Mouse (Mus musculus): ENCODE results near the gene Ushbp1. TPM values are rescaled to one million over a fixed set of nuclear protein-coding genes. Genes with fewer than 3 reads are reported as not detected.
A peak's percentile ranks its signal among the peaks of the same experiment; 100 is the strongest.

The Ushbp1 gene
- polyA plus RNA-seq, 1 experiment from 2014 or later = 12.3 TPM

DNA sequence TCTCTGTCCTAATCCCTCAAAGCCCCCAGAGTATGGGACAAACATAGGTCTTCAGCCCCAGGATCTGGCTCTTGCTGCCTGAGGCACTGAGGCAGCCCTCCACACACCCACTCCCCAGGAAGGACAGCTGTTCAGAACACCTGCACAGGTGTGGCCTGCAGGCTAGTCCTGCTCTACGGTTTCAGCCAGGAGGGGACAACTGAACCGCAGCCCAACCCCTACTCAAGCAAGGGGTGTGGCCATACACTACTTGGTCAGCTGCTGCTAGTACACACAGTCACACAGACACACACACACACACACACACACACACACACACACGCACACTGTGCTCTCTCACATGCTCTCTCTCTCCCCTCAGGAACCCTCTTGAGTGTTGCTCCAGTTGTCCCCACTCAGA is 11.7 kb downstream of the Ushbp1 start:
- ATAC-seq (ENCODE audit: low FRiP score, low TSS enrichment) = no peak
- no peaks in the 10 kb centered on the region for H3K36me3 ChIP-seq (ENCODE audit: control insufficient read depth, insufficient read depth, low read length)
- H3K4me2 ChIP-seq (replicated peaks; ENCODE audit: low read depth, low read length) = no peak overlapping the region
- H3K4me1 ChIP-seq (ENCODE audit: control insufficient read depth, insufficient read depth, low read length) = peaks cover 29% of the 10 kb centered on the region
- WGBS = 56% methylated on average over 3 of the region's 3 CpGs
- H3K9me3 ChIP-seq (ENCODE audit: control insufficient read depth, low read length) = no peaks in the 10 kb centered on the region
- H3K4me3 ChIP-seq (ENCODE audit: low read length) = no peak overlapping the region
- no peak overlapping the region for H3K9ac ChIP-seq (ENCODE audit: low read depth, low read length)
- H3K27ac ChIP-seq (ENCODE audit: low read depth, low read length) = peak overlapping the region; percentile 97
- no peaks in the 10 kb centered on the region for H3K27me3 ChIP-seq (ENCODE audit: control insufficient read depth, insufficient read depth, low read length)

GRCm38 (mm10) chr8:71383396-71383795 is 12.2 kb downstream of the Ushbp1 start:
- Histone ChIP-seq H3K27me3 (ENCODE audit: control insufficient read depth, insufficient read depth, low read length) (no peaks in the 10 kb centered on the region), H3K9ac (ENCODE audit: low read depth, low read length) (no peak overlapping the region; the same call in 1 of the 2 replicates), H3K4me1 (ENCODE audit: control insufficient read depth, insufficient read depth, low read length) (peaks cover 33% of the 10 kb centered on the region), H3K4me3 (ENCODE audit: low read length) (no peak overlapping the region), H3K27ac (ENCODE audit: low read depth, low read length) (peak overlapping the region; percentile 97), H3K4me2 (replicated peaks; ENCODE audit: low read depth, low read length) (no peak overlapping the region), H3K36me3 (ENCODE audit: control insufficient read depth, insufficient read depth, low read length) (peaks cover 1% of the 10 kb centered on the region; the same call in 1 of the 2 replicates), H3K9me3 (ENCODE audit: control insufficient read depth, low read length) (no peaks in the 10 kb centered on the region)
- 15% methylated on average over 12 of the region's 12 CpGs for WGBS
- ATAC-seq (ENCODE audit: low FRiP score, low TSS enrichment) = no peak

GRCm38 (mm10) chr8:71381971-71382961 is 13.3 kb downstream of the Ushbp1 start:
- Histone ChIP-seq H3K36me3 (ENCODE audit: control insufficient read depth, insufficient read depth, low read length) (peaks cover 13% of the 10 kb centered on the region), H3K4me1 (ENCODE audit: control insufficient read depth, insufficient read depth, low read length) (peaks cover 36% of the 10 kb centered on the region), H3K4me2 (replicated peaks; ENCODE audit: low read depth, low read length) (peak overlapping the region; percentile 96), H3K9me3 (ENCODE audit: control insufficient read depth, low read length) (no peaks in the 10 kb centered on the region), H3K27ac (ENCODE audit: low read depth, low read length) (peak overlapping the region; percentile 97), H3K9ac (ENCODE audit: low read depth, low read length) (peak overlapping the region; percentile 96), H3K27me3 (ENCODE audit: control insufficient read depth, insufficient read depth, low read length) (no peaks in the 10 kb centered on the region), H3K4me3 (ENCODE audit: low read length) (peak overlapping the region; percentile 96)
- peak; percentile 91 for ATAC-seq (ENCODE audit: low FRiP score, low TSS enrichment)
- 3% methylated on average over 43 of the region's 80 CpGs for WGBS

DNA sequence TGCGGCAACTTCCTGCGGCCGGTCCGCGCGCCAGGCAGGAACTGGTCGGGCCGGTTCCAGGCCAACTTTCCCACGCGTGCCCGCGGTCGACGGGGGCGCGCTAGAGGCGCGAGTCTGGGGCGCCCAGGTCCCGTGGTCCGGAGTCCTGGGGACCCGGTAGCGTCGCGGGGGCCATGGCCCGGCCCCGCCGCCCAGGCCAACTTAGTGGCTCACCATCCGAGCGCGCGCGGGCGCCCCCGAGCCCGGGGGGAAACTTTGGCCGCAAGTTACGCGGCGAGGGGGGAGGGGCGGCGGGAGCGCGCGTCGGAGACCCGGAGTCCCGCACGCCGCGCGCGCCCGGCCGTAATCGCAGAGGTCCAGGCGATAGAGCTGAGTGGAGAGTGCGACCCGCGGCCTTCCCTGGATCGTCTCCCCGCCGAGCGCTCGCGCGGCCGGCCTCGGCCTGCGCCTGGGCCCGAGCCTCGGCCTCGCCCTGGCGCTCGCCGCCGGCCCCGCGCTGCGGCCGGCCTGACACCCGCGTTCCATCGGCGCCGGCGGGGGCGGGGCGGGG is 14.1 kb downstream of the Ushbp1 start, which contains the start of gene Nr2f6:
Gene Nr2f6 (minus strand): TSS at position 540 of the 550 bp plus-strand sequence.
- peak; percentile 72 for ATAC-seq (ENCODE audit: low FRiP score, low TSS enrichment)
- Histone ChIP-seq H3K4me3 (ENCODE audit: low read length) (peak within 1 kb of the TSS; percentile 96), H3K27ac (ENCODE audit: low read depth, low read length) (peak within 1 kb of the TSS; percentile 97), H3K4me1 (ENCODE audit: control insufficient read depth, insufficient read depth, low read length) (peaks cover 42% of the 10 kb centered on the region), H3K9me3 (ENCODE audit: control insufficient read depth, low read length) (no peaks in the 10 kb centered on the region), H3K4me2 (replicated peaks; ENCODE audit: low read depth, low read length) (peak within 1 kb of the TSS; percentile 96), H3K9ac (ENCODE audit: low read depth, low read length) (peak within 1 kb of the TSS; percentile 96), H3K36me3 (ENCODE audit: control insufficient read depth, insufficient read depth, low read length) (peaks cover 17% of the 10 kb centered on the region), H3K27me3 (ENCODE audit: control insufficient read depth, insufficient read depth, low read length) (no peaks in the 10 kb centered on the region)
- under 1% methylated on average over 64 of the region's 89 CpGs for WGBS

GRCm38 (mm10) chr8:71380178-71381171 is 15.1 kb downstream of the Ushbp1 start:
- H3K4me1 ChIP-seq (ENCODE audit: control insufficient read depth, insufficient read depth, low read length) = peaks cover 51% of the 10 kb centered on the region
- H3K36me3 ChIP-seq (ENCODE audit: control insufficient read depth, insufficient read depth, low read length) = peaks cover 21% of the 10 kb centered on the region
- under 1% methylated on average over 72 of the region's 72 CpGs for WGBS
- H3K4me2 ChIP-seq (replicated peaks; ENCODE audit: low read depth, low read length) = peak overlapping the region; percentile 96
- H3K4me3 ChIP-seq (ENCODE audit: low read length) = peak overlapping the region; percentile 96
- no peak for ATAC-seq (ENCODE audit: low FRiP score, low TSS enrichment)
- H3K27me3 ChIP-seq (ENCODE audit: control insufficient read depth, insufficient read depth, low read length) = no peaks in the 10 kb centered on the region
- H3K9me3 ChIP-seq (ENCODE audit: control insufficient read depth, low read length) = no peaks in the 10 kb centered on the region
- H3K9ac ChIP-seq (ENCODE audit: low read depth, low read length) = peak overlapping the region; percentile 96
- H3K27ac ChIP-seq (ENCODE audit: low read depth, low read length) = peak overlapping the region; percentile 97

DNA sequence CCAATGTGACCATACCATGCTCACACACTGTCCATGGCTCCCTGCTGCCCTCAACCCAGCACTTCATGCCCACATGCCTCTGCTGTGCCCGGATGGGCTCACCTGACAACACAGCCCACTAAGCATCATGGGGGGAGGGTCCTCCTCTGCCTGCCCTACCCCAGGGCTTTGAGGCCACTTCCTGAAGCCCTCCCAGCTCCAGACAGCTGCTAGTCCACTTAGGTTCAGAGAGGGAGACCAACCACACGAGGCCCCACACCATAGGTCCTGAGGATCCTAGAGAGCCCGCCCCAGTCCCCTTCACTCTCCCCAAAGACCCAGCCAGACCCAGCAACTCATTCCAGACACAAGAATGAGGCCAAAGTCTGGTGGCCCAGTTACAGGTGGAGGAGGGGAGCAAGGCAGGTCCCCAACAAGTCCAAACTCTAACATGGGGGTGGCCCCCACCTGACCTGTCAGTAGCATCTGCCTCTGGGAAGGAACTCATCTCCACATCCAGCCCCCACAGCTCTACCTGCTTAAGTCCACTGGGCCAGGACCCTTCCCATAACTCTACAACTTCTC is 16.0 kb downstream of the Ushbp1 start:
- no peaks in the 10 kb centered on the region for H3K9me3 ChIP-seq (ENCODE audit: control insufficient read depth, low read length)
- peak overlapping the region; percentile 96 for H3K9ac ChIP-seq (ENCODE audit: low read depth, low read length)
- 18% methylated on average over 3 of the region's 3 CpGs for WGBS
- H3K4me2 ChIP-seq (replicated peaks; ENCODE audit: low read depth, low read length) = peak overlapping the region; percentile 96
- peaks cover 57% of the 10 kb centered on the region for H3K4me1 ChIP-seq (ENCODE audit: control insufficient read depth, insufficient read depth, low read length)
- H3K27me3 ChIP-seq (ENCODE audit: control insufficient read depth, insufficient read depth, low read length) = no peaks in the 10 kb centered on the region
- peaks cover 30% of the 10 kb centered on the region for H3K36me3 ChIP-seq (ENCODE audit: control insufficient read depth, insufficient read depth, low read length)
- H3K27ac ChIP-seq (ENCODE audit: low read depth, low read length) = peak overlapping the region; percentile 97
- H3K4me3 ChIP-seq (ENCODE audit: low read length) = peak overlapping the region; percentile 96
- ATAC-seq (ENCODE audit: low FRiP score, low TSS enrichment) = no peak

DNA sequence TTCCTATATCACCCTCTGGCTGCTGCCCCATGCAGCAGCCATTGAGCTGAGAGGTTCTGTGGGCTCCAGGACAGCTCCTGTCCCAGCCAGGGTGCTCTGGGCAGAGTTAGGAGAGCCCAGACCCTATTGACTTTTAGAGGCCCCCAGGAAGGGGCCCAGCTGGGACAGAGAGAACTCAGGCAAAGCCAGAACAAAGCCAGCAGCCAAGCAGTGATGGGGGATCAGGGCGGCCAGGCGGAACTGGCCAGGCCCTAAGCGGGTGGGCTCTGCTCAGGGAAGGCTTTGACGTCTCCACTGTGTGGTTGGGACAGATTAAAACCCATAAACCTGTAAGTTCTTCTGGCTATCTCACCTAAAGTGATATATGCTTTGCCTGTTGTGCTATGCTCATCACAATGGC is 16.6 kb downstream of the Ushbp1 start:
- Histone ChIP-seq H3K4me2 (replicated peaks; ENCODE audit: low read depth, low read length) (peak overlapping the region; percentile 96), H3K36me3 (ENCODE audit: control insufficient read depth, insufficient read depth, low read length) (peaks cover 36% of the 10 kb centered on the region), H3K4me3 (ENCODE audit: low read length) (peak overlapping the region; percentile 96), H3K27ac (ENCODE audit: low read depth, low read length) (peak overlapping the region; percentile 97; the same call in 1 of the 2 replicates), H3K4me1 (ENCODE audit: control insufficient read depth, insufficient read depth, low read length) (peaks cover 57% of the 10 kb centered on the region), H3K9me3 (ENCODE audit: control insufficient read depth, low read length) (no peaks in the 10 kb centered on the region), H3K9ac (ENCODE audit: low read depth, low read length) (peak overlapping the region; percentile 96), H3K27me3 (ENCODE audit: control insufficient read depth, insufficient read depth, low read length) (no peaks in the 10 kb centered on the region)
- WGBS = 27% methylated on average over 4 of the region's 4 CpGs
- ATAC-seq (ENCODE audit: low FRiP score, low TSS enrichment) = no peak

DNA sequence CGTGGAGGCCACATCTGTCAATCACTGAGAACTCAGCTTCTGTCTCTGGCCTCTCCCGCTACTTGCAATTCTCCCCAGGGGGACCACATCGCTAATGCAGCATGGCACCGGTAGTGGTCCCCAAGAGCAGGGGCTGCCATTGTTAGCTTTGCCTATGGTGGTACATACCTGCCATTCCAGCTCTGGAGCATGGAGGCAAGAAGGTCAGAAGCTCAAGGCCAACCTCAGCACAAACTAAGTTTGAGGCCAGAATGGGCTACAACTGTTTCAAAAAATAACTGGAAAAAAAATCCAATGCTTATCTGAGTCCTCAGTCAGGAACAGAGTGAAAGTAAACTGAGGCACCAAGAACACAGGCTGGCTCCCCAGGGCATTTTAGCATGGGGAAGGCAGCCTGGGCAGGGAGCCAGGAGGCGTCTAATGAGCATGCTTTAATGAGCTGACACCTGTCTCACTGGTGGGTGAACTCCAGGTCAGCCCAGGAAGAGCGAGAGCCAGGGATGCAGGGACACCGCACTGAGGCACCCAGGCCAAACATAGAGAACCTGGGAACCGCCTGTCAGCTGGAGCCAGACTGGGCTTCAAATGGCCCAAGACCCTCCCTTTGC is 19.1 kb downstream of the Ushbp1 start:
- peaks cover 42% of the 10 kb centered on the region for H3K4me1 ChIP-seq (ENCODE audit: control insufficient read depth, insufficient read depth, low read length)
- H3K9me3 ChIP-seq (ENCODE audit: control insufficient read depth, low read length) = no peaks in the 10 kb centered on the region
- no peak overlapping the region for H3K27ac ChIP-seq (ENCODE audit: low read depth, low read length)
- no peaks in the 10 kb centered on the region for H3K27me3 ChIP-seq (ENCODE audit: control insufficient read depth, insufficient read depth, low read length)
- peak overlapping the region; percentile 45 for H3K4me2 ChIP-seq (replicated peaks; ENCODE audit: low read depth, low read length)
- peaks cover 52% of the 10 kb centered on the region for H3K36me3 ChIP-seq (ENCODE audit: control insufficient read depth, insufficient read depth, low read length)
- peak overlapping the region; percentile 40; the same call in 1 of the 2 replicates for H3K9ac ChIP-seq (ENCODE audit: low read depth, low read length)
- 43% methylated on average over 8 of the region's 8 CpGs for WGBS
- H3K4me3 ChIP-seq (ENCODE audit: low read length) = peak overlapping the region; percentile 24; the same call in 1 of the 2 replicates
- no peak for ATAC-seq (ENCODE audit: low FRiP score, low TSS enrichment)

Measured in kidney, embryonic 14.5 days (tissue).